Mouse (Mus musculus) ES-CJ7 (cell line): ENCODE measurements at regions not wholly inside any gene's neighbourhood (a gene's known extent, or its start where the extent isn't known, plus 50 kb on each side); places are given as distances from the start of the nearest gene placed in this dataset.

ENCODE experiments used
- DNase-seq: peaks from one replicate; pipeline ENCODE4 v3.0.0; 2011; ENCODE audit warnings: low read depth, low spot score

- peak; percentile 66 for DNase-seq
These were observed 575.5 kb downstream of the 4931400O07Rik start for GRCm38 (mm10) chrX:63043321-63043720.
